Mouse (Mus musculus) left cerebral cortex, adult 8-10 months (tissue): ENCODE measurements around the gene App. TPM values are rescaled to one million over a fixed set of nuclear protein-coding genes. Genes with fewer than 3 reads are reported as not detected.

Experiments
- DNase-seq, 2 experiments: peaks; one replicate each; pipeline ENCODE4 v3.0.0; 2022; ENCODE audit warnings: low spot score in 2 of 2
- total RNA-seq, 4 experiments: library from RNA; stranded (reverse); gene quantifications; 2 replicates each; pipeline ENCODE4 v1.2.4; 2022

The App gene
- 1,000 to 10,000 TPM; 1,370 to 1,422 (median 1,398) TPM for total RNA-seq

DNA sequence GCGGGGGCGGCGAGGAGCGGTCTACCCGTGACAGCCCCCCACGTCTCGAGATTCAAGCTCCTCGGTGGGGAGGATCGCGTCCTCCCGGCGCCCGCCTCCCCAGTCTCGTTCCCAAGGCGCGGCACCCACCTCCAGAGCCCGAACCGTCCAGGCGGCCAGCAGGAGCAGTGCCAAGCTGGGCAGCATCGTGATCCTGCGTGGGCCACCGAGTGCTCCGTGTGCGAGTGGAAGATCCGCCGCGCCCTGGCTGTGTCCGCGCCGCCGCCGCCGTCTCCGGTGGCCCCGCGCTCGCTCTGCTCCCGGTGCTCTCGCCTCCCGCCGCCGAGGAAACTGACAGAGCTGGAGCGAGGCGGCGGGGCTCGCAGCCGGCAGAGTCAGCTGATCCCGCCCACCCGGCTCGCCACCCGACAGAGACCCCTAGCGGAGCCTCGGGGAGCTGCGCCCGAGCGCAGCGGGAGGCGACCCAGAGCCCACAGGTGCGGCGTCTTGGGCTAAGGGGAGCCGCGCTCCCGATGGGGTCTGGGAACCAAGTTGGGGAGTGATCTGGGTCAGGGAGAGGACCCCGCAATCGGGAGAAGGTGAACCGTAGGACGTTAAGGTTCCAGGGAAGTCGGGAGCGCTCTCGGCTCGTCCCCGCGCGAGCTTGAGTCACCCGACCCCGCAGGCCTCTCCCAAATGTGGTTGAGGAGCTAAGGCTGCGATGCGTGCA, at the start of gene App:
Gene App (minus strand): TSS at position 394 of the 709 bp plus-strand sequence.
- peak; percentile 81 to 87 for DNase-seq

DNA sequence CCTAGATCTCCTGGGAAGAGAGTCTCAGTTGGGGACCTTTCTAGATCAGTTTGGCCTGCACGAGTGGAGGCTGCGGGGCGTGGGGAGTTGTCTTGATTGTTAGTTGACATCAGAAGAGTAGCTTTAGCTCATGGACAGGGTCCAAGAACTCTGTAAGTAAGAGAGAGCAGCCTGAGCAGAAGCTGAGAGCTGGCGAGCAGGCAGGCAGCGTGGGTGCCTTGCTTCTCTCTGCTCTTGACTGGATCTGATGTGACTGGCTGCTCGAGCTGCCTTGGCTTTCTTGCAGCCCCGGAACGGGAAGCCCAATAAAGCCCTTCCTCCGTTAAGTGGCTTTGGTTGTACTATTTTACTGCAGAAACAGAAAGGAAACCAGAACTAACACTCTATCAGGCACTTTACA, 42.3 kb upstream of the App start:
- peak in 1 of 2 experiments; percentile 34 for DNase-seq

DNA sequence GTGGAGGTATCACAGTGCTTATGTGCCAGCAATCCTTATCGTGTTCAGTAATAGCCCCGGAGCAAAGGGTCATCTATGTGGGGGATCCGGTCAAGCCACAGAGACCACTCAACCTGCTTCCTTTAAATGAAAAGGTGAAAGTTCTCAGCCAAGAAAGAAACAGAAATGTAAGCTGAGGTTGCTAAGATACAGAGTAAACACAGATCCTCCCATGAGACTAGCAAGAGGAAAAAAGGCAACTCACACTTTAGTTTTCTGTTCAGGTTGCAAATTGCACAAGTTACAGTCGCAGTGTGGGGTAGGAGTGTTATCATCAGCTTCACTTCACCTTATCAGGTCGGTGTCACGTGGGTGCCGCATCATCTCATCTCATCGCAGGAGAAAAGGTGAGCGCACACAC, 41.6 kb upstream of the App start:
- no peak for DNase-seq

DNA sequence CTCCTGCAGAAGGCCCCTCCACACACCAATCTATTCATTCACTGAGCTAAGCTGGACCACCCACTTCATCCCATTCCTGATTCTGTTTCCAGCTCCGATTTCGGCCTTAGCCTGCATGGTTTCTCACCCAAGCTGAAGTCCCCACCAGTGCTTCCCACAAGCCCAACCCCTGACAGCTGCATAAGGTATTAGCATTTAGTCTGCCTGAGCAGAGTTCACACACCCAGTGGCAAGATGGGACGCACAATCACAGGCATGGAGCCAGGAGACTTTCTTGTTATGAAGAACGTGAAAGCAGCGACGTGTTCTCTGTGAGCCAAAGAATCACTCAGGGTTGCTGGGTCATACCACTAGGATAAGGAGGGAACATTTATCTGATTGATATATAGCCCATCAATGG, 22.1 kb upstream of the App start:
- DNase-seq: no peak

DNA sequence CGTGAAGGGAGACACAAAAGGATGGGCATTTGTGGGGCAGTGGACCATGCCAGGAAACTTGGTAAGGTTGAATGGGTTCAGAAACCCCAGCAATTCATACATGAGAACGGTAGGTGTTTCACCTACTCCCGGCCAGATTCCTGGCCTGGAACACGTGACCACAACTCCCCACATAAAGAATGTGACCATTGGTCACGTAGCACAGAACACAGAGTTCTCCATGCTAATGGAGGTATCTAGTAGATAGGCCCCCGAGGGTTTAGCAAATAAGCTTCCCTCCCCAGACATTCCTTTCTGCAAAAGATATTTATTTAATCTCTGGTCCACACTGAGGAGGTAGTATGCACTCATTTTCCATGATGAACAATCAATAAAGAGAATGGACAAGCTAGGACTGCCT, 21.6 kb upstream of the App start:
- no peak for DNase-seq

DNA sequence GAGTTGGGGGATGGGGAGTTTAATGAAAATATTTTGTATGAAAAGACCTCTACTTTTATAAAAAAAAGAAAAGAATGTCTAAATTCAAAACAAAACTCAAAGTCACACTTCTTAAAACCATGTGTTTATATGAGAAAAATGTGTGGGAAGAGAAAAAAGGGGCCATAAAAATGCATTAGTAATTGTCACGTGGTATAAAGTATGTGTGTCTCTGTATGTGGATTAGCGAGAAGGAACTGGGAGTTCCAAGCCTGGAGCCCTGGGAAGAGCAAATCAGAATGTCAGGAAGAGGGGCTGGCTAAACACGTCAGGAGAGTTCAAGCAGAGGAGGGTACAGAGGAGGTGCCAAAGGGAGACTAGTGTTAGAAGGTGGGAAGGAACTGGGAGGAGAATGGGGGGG, 7.9 kb upstream of the App start:
- no peak for DNase-seq

DNA sequence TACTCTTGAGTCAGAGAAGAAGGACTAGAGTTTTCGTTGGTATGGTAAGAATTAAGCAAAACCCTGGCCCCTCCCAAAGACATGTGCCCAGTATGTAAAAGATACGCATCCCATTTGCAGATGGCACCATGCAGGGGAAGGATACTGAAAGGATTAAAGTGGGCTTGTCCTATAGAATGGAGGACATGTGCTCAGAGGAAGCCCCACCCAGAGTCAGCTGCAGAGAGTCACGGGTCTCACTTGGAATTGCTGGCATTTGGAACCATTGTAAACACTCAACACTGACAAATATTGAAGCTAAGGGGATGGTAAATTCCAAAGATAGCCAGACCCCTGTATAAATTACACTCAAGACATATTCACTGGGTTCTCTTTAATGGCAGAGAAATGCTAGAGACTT, 7.1 kb upstream of the App start:
- no peak for DNase-seq

DNA sequence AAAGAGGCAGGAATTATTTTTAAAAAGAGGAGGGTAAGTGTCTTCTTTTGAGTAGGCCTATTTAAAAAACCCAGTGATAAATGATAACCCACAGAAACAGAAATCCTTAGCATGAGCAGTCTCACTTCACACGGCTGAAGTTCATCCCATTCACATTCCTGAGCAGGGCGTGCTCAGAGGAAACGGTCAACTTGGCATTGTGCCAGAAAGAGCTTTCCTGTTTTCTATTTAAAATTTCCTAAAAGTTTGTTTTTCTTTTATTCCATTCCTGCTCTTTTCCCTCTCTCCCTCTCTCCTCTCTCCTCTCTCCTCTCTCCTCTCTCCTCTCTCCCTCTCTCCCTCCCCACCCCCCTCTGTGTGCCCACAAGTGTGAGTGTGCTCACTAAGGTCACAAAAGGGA, 3.1 kb upstream of the App start:
- DNase-seq: no peak

DNA sequence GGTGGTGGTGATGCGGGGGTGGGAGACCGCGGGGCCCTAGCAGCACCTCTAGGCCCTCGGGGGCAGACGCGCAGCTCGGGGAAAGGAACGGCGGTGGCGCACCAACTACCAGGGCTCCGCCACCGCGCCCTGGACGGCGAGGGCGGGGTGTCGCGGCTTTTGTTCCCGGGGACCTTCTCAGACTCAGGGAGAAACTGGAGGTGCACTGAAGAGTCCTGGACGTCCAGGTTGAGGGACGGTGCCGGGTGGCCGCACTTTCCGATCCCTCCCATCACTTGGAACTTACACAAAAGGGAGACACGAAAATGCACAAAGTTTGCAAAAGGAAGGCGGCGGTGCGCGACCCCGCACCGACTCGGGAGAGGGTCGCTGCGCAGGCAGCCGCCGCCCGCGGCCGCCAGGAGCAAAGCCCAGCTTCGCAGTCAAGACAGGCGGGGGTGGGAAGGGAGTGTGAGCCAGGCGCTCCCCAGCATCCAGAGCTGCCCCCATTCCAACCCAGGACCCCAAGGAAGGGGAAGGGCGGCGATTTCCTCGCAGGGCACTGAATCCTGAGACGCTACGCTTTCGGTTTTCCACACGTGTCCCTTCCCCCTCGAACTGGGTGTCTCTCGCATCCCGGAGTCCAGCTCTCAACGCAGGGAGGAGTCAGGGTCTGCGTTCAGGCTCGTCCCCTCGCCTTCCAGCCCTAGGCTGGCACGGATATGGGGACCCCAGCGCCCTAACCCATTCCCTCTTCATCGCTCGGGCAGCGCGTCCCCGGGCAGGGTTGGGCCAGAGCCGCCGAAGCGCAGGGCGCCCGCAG, 794 bp downstream of the App start:
- peak; percentile 47 to 57 for DNase-seq

DNA sequence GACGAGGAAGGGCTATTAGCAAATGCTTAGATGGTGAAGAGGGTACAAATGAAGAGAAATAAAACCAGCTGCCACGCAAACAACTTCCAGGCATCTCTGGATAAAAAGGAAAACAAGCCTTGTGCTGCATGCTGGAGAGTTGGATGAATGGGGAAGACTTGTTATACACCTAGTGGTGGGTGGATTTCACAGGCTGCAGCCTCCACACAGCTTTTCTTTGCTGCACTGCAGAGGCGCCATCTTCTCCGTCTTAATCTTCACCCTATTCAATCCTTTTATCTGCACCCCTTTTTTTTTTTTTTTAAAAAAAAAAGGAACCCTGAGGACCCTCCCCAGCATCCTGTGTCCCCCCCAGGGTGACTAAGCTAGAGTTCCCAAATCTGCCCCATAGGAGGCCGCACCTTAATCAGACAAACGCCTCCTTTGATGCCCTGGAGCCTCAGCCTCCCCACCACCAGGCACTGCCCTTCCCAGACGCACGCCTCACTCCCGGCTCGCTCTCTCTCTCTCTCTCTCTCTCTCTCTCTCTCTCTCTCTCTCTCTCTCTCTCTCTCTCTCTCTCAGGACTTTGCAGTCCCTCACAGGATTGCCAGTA, 1.5 kb downstream of the App start:
- DNase-seq: peak in 1 of 2 experiments; percentile 58

DNA sequence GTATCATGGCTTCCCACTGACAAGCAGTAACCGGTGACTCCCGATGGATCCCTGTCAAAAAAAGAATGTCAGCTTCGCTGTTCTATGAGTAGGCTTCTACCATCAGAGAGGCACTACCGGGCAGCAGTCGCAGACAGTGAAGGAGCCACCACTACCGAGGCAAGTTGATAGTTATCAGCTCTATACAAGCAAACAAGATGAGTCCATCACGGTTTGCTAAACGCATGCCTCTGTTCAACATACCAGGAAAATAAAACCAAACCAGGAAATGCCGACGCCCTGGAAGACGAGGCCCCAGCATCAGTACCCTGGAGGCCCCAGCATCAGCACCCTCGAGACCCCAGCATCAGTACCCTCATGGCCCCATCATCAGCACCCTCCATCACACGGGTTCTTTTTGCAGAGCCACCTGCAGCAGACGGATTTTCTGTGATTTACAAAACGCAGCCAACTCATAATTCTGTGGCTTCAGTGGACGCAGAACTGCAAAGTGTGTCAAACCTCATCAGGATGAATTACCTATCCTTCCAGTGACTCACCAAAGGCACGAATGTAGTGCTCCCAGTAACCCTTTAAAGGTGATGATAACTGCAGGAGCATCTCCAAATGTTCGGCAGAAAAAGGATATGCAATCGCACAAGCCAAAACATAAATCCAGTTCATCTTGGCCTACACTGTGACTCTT, 2.6 kb downstream of the App start:
- no peak for DNase-seq

DNA sequence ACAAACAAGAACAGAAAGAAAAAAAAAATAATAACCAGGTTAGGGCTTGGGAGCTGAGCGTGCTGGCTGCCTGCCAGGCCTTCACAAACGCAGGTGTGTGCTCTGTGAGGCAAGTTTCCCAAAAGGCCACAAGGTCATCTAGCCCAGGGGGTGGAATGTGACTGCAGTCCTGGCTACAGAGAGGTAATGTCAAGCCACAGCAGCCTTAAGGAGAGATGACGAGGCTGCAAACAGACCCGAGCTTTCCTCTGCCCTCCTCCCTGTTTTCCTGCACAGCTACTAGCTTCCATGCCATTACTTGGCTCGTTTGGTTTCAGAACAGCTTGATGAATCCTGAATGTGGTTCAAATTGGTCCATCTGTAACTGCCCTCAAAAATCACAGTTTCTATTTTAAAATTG, 4.7 kb downstream of the App start:
- no peak for DNase-seq

DNA sequence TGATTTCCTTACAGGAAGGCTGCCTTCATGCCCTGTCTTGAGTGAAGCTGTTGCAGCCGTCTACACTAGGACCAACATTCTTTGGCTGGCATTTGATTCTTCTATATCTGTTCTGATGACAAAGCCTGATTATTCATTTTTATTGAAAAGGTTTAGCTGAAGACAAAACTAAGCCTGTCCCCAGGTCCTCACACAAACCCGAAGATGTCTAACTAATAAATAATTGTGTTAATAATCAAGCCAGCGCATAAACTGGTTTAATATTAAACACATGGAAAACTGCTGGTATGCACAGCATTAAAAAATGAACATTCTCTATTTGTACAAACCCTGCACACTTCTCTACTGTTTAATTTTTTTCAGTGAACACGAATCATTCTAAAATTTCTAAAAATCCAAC, 7.4 kb downstream of the App start:
- no peak for DNase-seq

DNA sequence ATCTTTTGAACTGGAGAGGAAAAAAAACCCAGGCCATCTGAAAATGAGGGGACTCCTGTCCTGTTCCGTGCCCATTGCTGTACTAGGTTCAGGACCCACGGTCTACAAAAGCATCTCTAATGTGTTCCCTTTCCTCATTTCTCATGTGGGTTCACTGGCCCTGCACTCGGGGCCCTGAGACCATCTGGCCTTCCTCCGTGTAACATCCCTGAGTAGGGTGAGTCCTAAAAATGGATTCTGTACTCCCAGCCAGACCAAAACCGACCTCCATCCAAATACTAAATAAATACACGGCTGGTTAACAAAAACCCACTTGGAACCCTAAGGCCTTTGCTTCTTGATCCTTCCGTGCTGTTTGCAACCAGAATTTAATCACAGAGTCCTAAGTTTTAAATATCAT, 7.9 kb downstream of the App start:
- no peak for DNase-seq

DNA sequence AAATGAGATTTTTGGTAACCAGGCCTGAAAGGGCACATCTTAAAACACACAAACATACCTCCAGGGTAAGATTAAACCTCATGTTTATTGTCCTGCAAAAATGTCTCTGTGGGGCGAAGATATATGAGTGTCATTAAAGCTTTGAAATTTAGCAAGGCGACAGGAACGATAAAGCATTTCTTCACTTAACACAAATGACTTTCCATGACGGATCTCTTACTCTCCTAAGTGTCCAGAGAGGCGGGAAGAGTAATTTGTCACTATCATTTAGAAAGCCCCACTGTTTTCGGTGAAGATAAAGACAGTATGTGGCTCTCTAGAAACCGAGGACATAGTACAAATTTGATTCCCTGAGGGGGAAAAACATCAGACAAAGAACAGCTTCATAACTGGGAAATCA, 8.4 kb downstream of the App start:
- DNase-seq: no peak

DNA sequence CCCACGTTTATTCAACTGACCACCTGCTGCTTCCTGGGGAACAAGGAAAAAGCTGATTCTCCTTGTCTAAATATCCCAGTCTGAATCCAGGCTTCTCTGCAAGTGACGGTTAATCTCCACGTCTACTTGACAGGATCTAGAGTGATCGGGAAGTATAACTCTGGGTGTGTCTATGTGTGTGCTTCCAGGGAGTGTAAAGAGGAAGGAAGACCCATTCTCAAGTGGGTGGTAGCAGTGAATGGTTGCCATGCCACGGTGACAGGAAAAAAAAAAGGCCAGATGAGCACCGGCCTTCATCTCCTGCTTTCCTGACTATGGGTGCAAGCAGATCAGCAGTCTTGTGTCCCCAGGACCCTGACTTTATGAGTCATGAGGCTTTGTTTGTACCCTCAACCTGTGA, 10.8 kb downstream of the App start:
- DNase-seq: no peak

DNA sequence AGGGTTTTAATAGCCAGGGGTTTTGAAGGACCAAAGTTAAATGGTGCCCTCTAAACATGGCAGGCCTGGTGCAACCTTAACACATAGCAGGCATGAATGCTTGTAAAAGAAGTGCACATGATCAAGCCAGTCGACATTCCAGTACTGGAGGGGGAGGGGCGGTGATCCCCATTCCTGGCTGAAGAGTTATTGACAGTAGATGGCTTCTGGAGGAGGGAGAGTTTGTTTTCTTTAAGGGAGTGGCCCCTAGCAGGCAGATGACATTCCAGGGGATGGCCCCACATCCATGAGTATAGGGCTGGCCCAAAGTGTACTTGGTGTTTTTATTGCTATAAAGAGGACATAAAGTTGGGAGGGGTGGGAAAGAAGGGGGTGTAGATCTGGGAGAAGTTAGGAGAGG, 13.4 kb downstream of the App start:
- DNase-seq: no peak

DNA sequence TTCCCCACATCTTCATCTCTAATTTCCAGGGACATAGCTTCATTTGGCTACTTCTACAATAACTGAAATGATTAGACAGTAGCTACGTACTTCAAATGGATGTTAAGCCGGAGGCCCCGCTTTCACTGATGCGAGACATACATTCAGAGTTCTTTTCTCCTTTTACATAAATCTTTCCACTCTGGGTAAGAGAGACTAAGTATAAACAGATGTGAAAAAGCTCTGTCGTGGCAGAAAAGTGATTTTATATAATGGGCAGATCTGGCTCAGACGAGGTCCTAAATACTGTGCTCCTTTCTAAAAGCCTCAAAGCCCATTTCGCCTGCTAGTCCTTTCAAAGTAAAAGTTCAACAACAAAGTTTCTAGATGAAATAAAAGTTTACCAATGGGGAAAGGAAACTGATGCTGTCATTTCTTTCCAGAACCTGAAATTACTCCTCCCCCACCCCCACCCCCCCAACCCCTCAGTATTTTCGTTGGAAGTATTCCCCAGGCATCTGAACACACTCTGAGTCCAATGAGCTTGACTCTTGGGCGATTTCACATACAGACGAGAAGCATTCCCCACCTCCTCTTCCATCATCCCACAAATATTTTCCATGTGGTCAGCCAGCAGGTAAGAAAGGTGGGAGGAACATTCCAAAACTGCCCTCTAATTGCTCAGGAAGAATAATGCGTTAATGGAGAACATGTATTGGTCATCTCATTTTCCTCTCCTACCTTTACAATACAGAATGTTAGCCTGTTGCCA, 15.6 kb downstream of the App start:
- DNase-seq: no peak

DNA sequence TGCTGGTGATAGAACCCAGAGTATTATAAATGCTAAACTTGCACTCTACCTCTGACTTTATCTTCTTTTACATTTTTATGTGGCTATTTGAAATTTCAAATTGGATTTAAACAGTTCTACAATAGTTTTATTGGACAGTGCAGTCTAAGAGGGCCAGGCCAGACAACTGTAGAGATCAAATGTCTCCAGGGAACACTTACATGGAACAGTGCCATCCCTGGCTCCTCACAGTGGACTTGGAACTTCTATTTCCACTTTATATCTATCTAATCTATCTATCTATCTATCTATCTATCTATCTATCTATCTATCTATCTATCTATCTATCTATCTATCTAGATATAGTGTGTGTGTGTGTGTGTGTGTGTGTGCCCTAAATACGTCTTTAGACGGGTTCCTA, 16.4 kb downstream of the App start:
- DNase-seq: no peak

DNA sequence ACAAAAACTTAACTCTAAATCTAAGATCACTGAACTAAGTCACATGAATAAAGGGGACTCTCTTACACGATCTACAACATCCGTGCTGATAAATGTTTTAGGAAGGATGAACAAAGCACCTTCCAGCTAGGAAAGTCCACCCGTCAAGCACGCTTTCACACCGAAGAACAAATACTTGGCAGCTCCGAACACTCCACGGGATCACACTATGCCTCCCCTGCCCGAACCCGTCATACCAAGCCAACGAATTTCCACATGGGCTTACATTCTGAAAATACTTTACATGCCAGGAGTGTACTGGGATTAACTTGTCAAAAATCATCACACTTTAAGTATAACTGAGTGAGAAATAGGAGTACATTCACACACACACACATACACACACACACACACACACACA, 17.7 kb downstream of the App start:
- no peak for DNase-seq

DNA sequence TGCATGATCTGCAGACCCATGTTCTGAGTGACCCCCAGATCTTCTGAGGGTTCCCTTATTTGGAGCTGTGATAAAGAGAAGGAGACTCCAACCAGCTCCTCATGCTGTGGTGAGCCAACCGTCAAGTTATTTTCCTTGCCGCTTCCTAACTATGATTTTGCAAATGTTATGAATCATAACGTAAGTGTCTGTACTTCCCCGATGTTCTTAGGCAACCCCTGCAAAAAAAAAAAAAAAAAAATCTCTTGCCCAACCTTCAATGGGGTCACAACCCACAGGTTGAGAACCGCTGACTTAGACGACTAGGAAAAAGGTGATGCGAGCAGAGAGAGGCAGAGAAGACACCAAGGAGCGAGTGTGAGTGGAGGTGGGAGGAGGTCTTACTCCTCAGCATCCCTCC, 21.1 kb downstream of the App start:
- no peak for DNase-seq
